Mouse (Mus musculus) layer of hippocampus, adult 8-10 months (tissue): ENCODE data around the gene Ly6f. TPM values are rescaled to one million over a fixed set of nuclear protein-coding genes. Genes with fewer than 3 reads are reported as not detected.

Source experiments
- DNase-seq, 2 experiments: peaks; one replicate each; pipeline ENCODE4 v3.0.0; 2022; ENCODE audit warnings: low spot score in 2 of 2
- total RNA-seq, 4 experiments: library from RNA; stranded (reverse); gene quantifications; 2 replicates each; pipeline ENCODE4 v1.2.4; 2022

Gene Ly6f
- total RNA-seq, 4 experiments from 2014 or later: not detected

- DNase-seq: no peak
Observed at GRCm38 (mm10) chr15:75317255-75317654, 49.0 kb downstream of the Ly6f start.

GRCm38 (mm10) chr15:75318584-75318983 is 50.4 kb downstream of the Ly6f start:
- no peak for DNase-seq

GRCm38 (mm10) chr15:75320104-75320503 is 51.9 kb downstream of the Ly6f start:
- DNase-seq: no peak

Other genes with a start within 250 kb of the Ly6f start
- gene Ly6c1, start 219.6 kb upstream of the Ly6f start, total RNA-seq: 10 to 100 TPM; 52.0 to 65.9 (median 62.6) TPM
- 1 to 10 TPM in 3 of 4 experiments, under 1 TPM in 1; 0.43 to 3.8 (median 1.2) TPM for gene Ly6c2, start 156.5 kb upstream of the Ly6f start, total RNA-seq
- gene Ly6g, start 113.2 kb upstream of the Ly6f start, total RNA-seq: not detected
- gene BC025446, start 52.0 kb upstream of the Ly6f start, total RNA-seq: not detected